Mouse (Mus musculus) kidney, postnatal 36 days (tissue): ENCODE results near the gene Adra2b.

ENCODE experiments used
- DNase-seq, 2 experiments: peaks; one replicate each; pipeline ENCODE4 v3.0.0; 2021 to 2022; ENCODE audit warnings: mixed read lengths in 2 of 2

Adra2b gene

GRCm38 (mm10) chr2:127339262-127339661 lies 23.7 kb upstream of the Adra2b start:
- DNase-seq = no peak

- peak; percentile 57 to 85 for DNase-seq
These were observed 21.8 kb upstream of the Adra2b start for GRCm38 (mm10) chr2:127341159-127341558.

- peak in 1 of 2 experiments; percentile 47 for DNase-seq
These were observed 16.7 kb upstream of the Adra2b start for GRCm38 (mm10) chr2:127346334-127346733.

- DNase-seq = no peak
These were observed 15.6 kb upstream of the Adra2b start for GRCm38 (mm10) chr2:127347147-127347985.

- peak in 1 of 2 experiments; percentile 11 for DNase-seq
These were observed 9.1 kb upstream of the Adra2b start for GRCm38 (mm10) chr2:127353881-127354280.

- no peak for DNase-seq
These were observed 259 bp downstream of the Adra2b start for GRCm38 (mm10) chr2:127363282-127363652.

GRCm38 (mm10) chr2:127363696-127364095 lies 688 bp downstream of the Adra2b start:
- DNase-seq = peak in 1 of 2 experiments; percentile 69

- DNase-seq = peak; percentile 77 to 79
These were observed 1.4 kb downstream of the Adra2b start for GRCm38 (mm10) chr2:127364452-127364851.

- peak; percentile 69 to 84 for DNase-seq
These were observed 4.3 kb downstream of the Adra2b start for GRCm38 (mm10) chr2:127367126-127367820.

GRCm38 (mm10) chr2:127369703-127370376 lies 6.8 kb downstream of the Adra2b start:
- DNase-seq = peak; percentile 70 to 80

GRCm38 (mm10) chr2:127370561-127371483 lies 7.8 kb downstream of the Adra2b start:
- DNase-seq = peak in 1 of 2 experiments; percentile 46

GRCm38 (mm10) chr2:127371484-127371861 lies 8.5 kb downstream of the Adra2b start:
- peak; percentile 89 to 93 for DNase-seq

GRCm38 (mm10) chr2:127372082-127372481 lies 9.1 kb downstream of the Adra2b start:
- no peak for DNase-seq

- no peak for DNase-seq
These were observed 11.1 kb downstream of the Adra2b start for GRCm38 (mm10) chr2:127374131-127374530.

- peak; percentile 35 to 61 for DNase-seq
These were observed 12.1 kb downstream of the Adra2b start for GRCm38 (mm10) chr2:127375087-127375486.

- DNase-seq = peak in 1 of 2 experiments; percentile 52
These were observed 12.8 kb downstream of the Adra2b start for GRCm38 (mm10) chr2:127375759-127376341.

- DNase-seq = peak; percentile 59 to 64
These were observed 13.5 kb downstream of the Adra2b start for GRCm38 (mm10) chr2:127376423-127377051.

GRCm38 (mm10) chr2:127377942-127378610 lies 15.1 kb downstream of the Adra2b start:
- peak in 1 of 2 experiments; percentile 43 for DNase-seq

- peak; percentile 80 to 89 for DNase-seq
These were observed 15.6 kb downstream of the Adra2b start for GRCm38 (mm10) chr2:127378611-127378990.

- DNase-seq = peak in 1 of 2 experiments; percentile 63
These were observed 16.2 kb downstream of the Adra2b start for GRCm38 (mm10) chr2:127379250-127379649.

GRCm38 (mm10) chr2:127383881-127384280 lies 20.9 kb downstream of the Adra2b start:
- no peak for DNase-seq
